Mouse (Mus musculus) bone marrow macrophage, adult 2 months (primary cell): Measurements from ENCODE around the gene Col18a1. TPM values are rescaled to one million over a fixed set of nuclear protein-coding genes. Genes with fewer than 3 reads are reported as not detected.
A peak's percentile ranks its signal among the peaks of the same experiment; 100 is the strongest.
"Not testable (repeated sequence)": the region's sequence is repeated elsewhere in the genome, so short reads cannot be mapped to it uniquely, and the experiment has no call there.

Source experiments
- H3K27ac ChIP-seq: 2 replicates; pipeline ENCODE4 v1.5.1; 2012; ENCODE audit warnings: low read depth, low read length; ENCODE audit not compliant: insufficient read depth
- H3K4me1 ChIP-seq: 2 replicates; pipeline ENCODE4 v1.6.1; 2012; ENCODE audit warnings: low read length; ENCODE audit not compliant: control insufficient read depth, insufficient read depth
- H3K4me3 ChIP-seq: 2 replicates; pipeline ENCODE4 v1.5.1; 2012; ENCODE audit warnings: mild to moderate bottlenecking, low read length, moderate library complexity; ENCODE audit not compliant: insufficient read depth
- CTCF ChIP-seq: IDR thresholded peaks from 2 replicates; pipeline ENCODE4 v1.5.1; 2012; ENCODE audit warnings: low read depth, mild to moderate bottlenecking, low read length, moderate library complexity
- POLR2A ChIP-seq: IDR thresholded peaks from 2 replicates; pipeline ENCODE4 v1.6.1; 2012; ENCODE audit warnings: mild to moderate bottlenecking, low read depth, low read length, borderline replicate concordance
- polyA plus RNA-seq: library from polyadenylated mRNA; stranded (reverse); fragments of >200 nt; gene quantifications from 2 replicates; pipeline ENCODE4 v1.2.4, GENCODE M21; 2012; ENCODE audit not compliant: missing spikeins, insufficient read depth, insufficient read length

The Col18a1 gene
- polyA plus RNA-seq, 1 experiment: 50.9 TPM

GRCm38 (mm10) chr10:77142328-77142727 is 24.0 kb downstream of the Col18a1 start:
- TF ChIP-seq POLR2A (no peak), CTCF (no peak)
- no peaks in the 10 kb centered on the region for H3K4me1 ChIP-seq
- no peak overlapping the region for H3K27ac ChIP-seq
- H3K4me3 ChIP-seq: no peak overlapping the region

- no peaks in the 10 kb centered on the region for H3K4me1 ChIP-seq
- H3K27ac ChIP-seq: no peak overlapping the region
- no peak for TF ChIP-seq CTCF
- no peak for TF ChIP-seq POLR2A
- no peak overlapping the region for H3K4me3 ChIP-seq
These were observed 28.0 kb downstream of the Col18a1 start for GRCm38 (mm10) chr10:77138304-77138703.

- Histone ChIP-seq H3K4me3 (no peak overlapping the region), H3K27ac (no peak overlapping the region), H3K4me1 (no peaks in the 10 kb centered on the region)
- no peak for TF ChIP-seq CTCF
- TF ChIP-seq POLR2A: no peak
These were observed 30.1 kb downstream of the Col18a1 start for GRCm38 (mm10) chr10:77136205-77136604.

GRCm38 (mm10) chr10:77135274-77135829 is 31.0 kb downstream of the Col18a1 start:
- H3K4me3 ChIP-seq: no peak overlapping the region
- no peak overlapping the region for H3K27ac ChIP-seq
- no peaks in the 10 kb centered on the region for H3K4me1 ChIP-seq
- no peak for TF ChIP-seq POLR2A
- no peak for TF ChIP-seq CTCF

- not testable (repeated sequence) for H3K4me1 ChIP-seq, H3K27ac ChIP-seq, H3K4me3 ChIP-seq
These were observed 31.6 kb downstream of the Col18a1 start for GRCm38 (mm10) chr10:77134807-77135152.

GRCm38 (mm10) chr10:77133951-77134806 is 32.2 kb downstream of the Col18a1 start:
- no peak overlapping the region for H3K4me3 ChIP-seq
- H3K27ac ChIP-seq: no peak overlapping the region
- TF ChIP-seq CTCF: no peak
- TF ChIP-seq POLR2A: no peak
- no peaks in the 10 kb centered on the region for H3K4me1 ChIP-seq

- H3K27ac ChIP-seq: no peak overlapping the region
- TF ChIP-seq POLR2A: no peak
- no peak for TF ChIP-seq CTCF
- H3K4me3 ChIP-seq: no peak overlapping the region
- H3K4me1 ChIP-seq: peaks cover 8% of the 10 kb centered on the region
These were observed 34.2 kb downstream of the Col18a1 start for GRCm38 (mm10) chr10:77132118-77132517.

- no peak for TF ChIP-seq CTCF
- no peak for TF ChIP-seq POLR2A
- Histone ChIP-seq H3K27ac (no peak overlapping the region), H3K4me3 (no peak overlapping the region), H3K4me1 (peaks cover 8% of the 10 kb centered on the region)
These were observed 34.8 kb downstream of the Col18a1 start for GRCm38 (mm10) chr10:77131536-77131935.

GRCm38 (mm10) chr10:77130561-77131240 is 35.6 kb downstream of the Col18a1 start:
- Histone ChIP-seq H3K4me1 (peaks cover 8% of the 10 kb centered on the region), H3K4me3 (no peak overlapping the region), H3K27ac (no peak overlapping the region)
- no peak for TF ChIP-seq POLR2A
- TF ChIP-seq CTCF: peak; percentile 100

- no peak overlapping the region for H3K27ac ChIP-seq
- no peak for TF ChIP-seq POLR2A
- no peak for TF ChIP-seq CTCF
- peaks cover 8% of the 10 kb centered on the region for H3K4me1 ChIP-seq
- H3K4me3 ChIP-seq: no peak overlapping the region
These were observed 36.5 kb downstream of the Col18a1 start for GRCm38 (mm10) chr10:77129637-77130410.
